Mouse (Mus musculus) stomach, embryonic 14.5 days (tissue): ENCODE results near the gene Tnip1. TPM values are rescaled to one million over a fixed set of nuclear protein-coding genes. Genes with fewer than 3 reads are reported as not detected.

Source experiments
- ATAC-seq: fragments of 200-750 bp; cut with Nextera tagmentation; 2 replicates; pipeline ENCODE4 v1.8.0; 2017; ENCODE audit warnings: low read depth, moderate TSS enrichment; ENCODE audit not compliant: insufficient number of reproducible peaks, insufficient read depth, low FRiP score
- H3K27ac ChIP-seq: fragments of 300-500 bp; sonication (generic); 2 replicates; pipeline ENCODE4 v1.5.1; 2014; ENCODE audit warnings: mild to moderate bottlenecking, low read length, moderate library complexity, mixed read lengths
- H3K27me3 ChIP-seq: fragments of 300-500 bp; sonication (generic); 2 replicates; pipeline ENCODE4 v1.6.1; 2014; ENCODE audit warnings: low read length, control low read depth, mixed read lengths; ENCODE audit not compliant: control insufficient read depth, insufficient read depth
- H3K36me3 ChIP-seq: fragments of 300-500 bp; sonication (generic); 2 replicates; pipeline ENCODE4 v1.6.1; 2014; ENCODE audit warnings: mild to moderate bottlenecking, control low read depth, low read length, moderate library complexity, mixed read lengths; ENCODE audit not compliant: control insufficient read depth, insufficient read depth
- H3K4me1 ChIP-seq: fragments of 300-500 bp; sonication (generic); 2 replicates; pipeline ENCODE4 v1.6.1; 2014; ENCODE audit warnings: low read length, control low read depth, mixed read lengths; ENCODE audit not compliant: control insufficient read depth, insufficient read depth
- H3K4me2 ChIP-seq: fragments of 300-500 bp; sonication (generic); replicated peaks from 2 replicates; pipeline ENCODE4 v1.6.1; 2014; ENCODE audit warnings: low read depth, low read length, control low read depth
- H3K4me3 ChIP-seq: fragments of 300-500 bp; sonication (generic); 2 replicates; pipeline ENCODE4 v1.5.1; 2014; ENCODE audit warnings: low read depth, low read length, control low read depth
- H3K9ac ChIP-seq: fragments of 300-500 bp; sonication (generic); replicated peaks from 2 replicates; pipeline ENCODE4 v1.6.1; 2014; ENCODE audit warnings: low read depth, mild to moderate bottlenecking, control low read depth, low read length, moderate library complexity, mixed read lengths
- H3K9me3 ChIP-seq: fragments of 300-500 bp; sonication (generic); 2 replicates; pipeline ENCODE4 v1.6.1; 2016; ENCODE audit warnings: low read depth, low read length, control low read depth; ENCODE audit not compliant: control insufficient read depth
- WGBS: fragments of 180-500 bp; shearing (Covaris S2); extraction: QIAGEN DNeasy Blood & Tissue Kit; methylation state at CpG from one replicate; pipeline ENCODE4 v1.1.7; 2014; 5-methylcytosine and 5-hydroxymethylcytosine counted together
- polyA plus RNA-seq: library from polyadenylated mRNA; unstranded; fragments of >200 nt; fragmentation: Nextera tagmentation; extraction: Ambion mirVana; gene quantifications from 2 replicates; pipeline ENCODE4 v1.2.1, GENCODE M21; 2014

Tnip1 gene
- polyA plus RNA-seq, 1 experiment from 2014 or later, result 21.0 TPM

- Histone ChIP-seq H3K27me3 (no peaks in the 10 kb centered on the region), H3K4me2 (no peak overlapping the region), H3K4me3 (no peak overlapping the region), H3K9ac (no peak overlapping the region), H3K36me3 (peaks cover 27% of the 10 kb centered on the region), H3K9me3 (no peaks in the 10 kb centered on the region), H3K4me1 (peaks cover 24% of the 10 kb centered on the region; the same call in 1 of the 2 replicates), H3K27ac (no peak overlapping the region)
- WGBS, result 87% methylated on average over 2 of the region's 2 CpGs
- ATAC-seq, result no peak
Observed at GRCm38 (mm10) chr11:54975756-54976155, 13.0 kb upstream of the Tnip1 start.

- no peak overlapping the region for H3K4me2 ChIP-seq
- 92% methylated on average over 5 of the region's 5 CpGs for WGBS
- no peak for ATAC-seq
- H3K36me3 ChIP-seq, result peaks cover 24% of the 10 kb centered on the region
- peaks cover 24% of the 10 kb centered on the region; the same call in 1 of the 2 replicates for H3K4me1 ChIP-seq
- no peak overlapping the region for H3K9ac ChIP-seq
- H3K27ac ChIP-seq, result no peak overlapping the region
- H3K27me3 ChIP-seq, result no peaks in the 10 kb centered on the region
- no peaks in the 10 kb centered on the region for H3K9me3 ChIP-seq
- H3K4me3 ChIP-seq, result no peak overlapping the region
Observed at GRCm38 (mm10) chr11:54975340-54975739, 12.6 kb upstream of the Tnip1 start.

- no peak for ATAC-seq
- Histone ChIP-seq H3K4me2 (no peak overlapping the region), H3K9ac (no peak overlapping the region), H3K4me3 (no peak overlapping the region), H3K36me3 (peaks cover 17% of the 10 kb centered on the region), H3K9me3 (no peaks in the 10 kb centered on the region), H3K27me3 (no peaks in the 10 kb centered on the region), H3K4me1 (peaks cover 24% of the 10 kb centered on the region; the same call in 1 of the 2 replicates), H3K27ac (no peak overlapping the region)
- WGBS, result 85% methylated on average over 4 of the region's 4 CpGs
Observed at GRCm38 (mm10) chr11:54974639-54975038, 11.9 kb upstream of the Tnip1 start.

GRCm38 (mm10) chr11:54973481-54974212 is 10.9 kb upstream of the Tnip1 start:
- Histone ChIP-seq H3K36me3 (peaks cover 8% of the 10 kb centered on the region; the same call in 1 of the 2 replicates), H3K4me2 (no peak overlapping the region), H3K9me3 (no peaks in the 10 kb centered on the region), H3K4me1 (peaks cover 24% of the 10 kb centered on the region; the same call in 1 of the 2 replicates), H3K9ac (no peak overlapping the region), H3K27ac (no peak overlapping the region), H3K4me3 (no peak overlapping the region), H3K27me3 (no peaks in the 10 kb centered on the region)
- peak; percentile 65; the same call in 1 of the 2 replicates for ATAC-seq
- WGBS, result 49% methylated on average over 8 of the region's 8 CpGs

GRCm38 (mm10) chr11:54972789-54973188 is 10.1 kb upstream of the Tnip1 start:
- no peak overlapping the region for H3K4me3 ChIP-seq
- H3K27me3 ChIP-seq, result no peaks in the 10 kb centered on the region
- peak overlapping the region; percentile 21; the same call in 1 of the 2 replicates for H3K27ac ChIP-seq
- peaks cover 18% of the 10 kb centered on the region; the same call in 1 of the 2 replicates for H3K4me1 ChIP-seq
- H3K4me2 ChIP-seq, result no peak overlapping the region
- H3K9me3 ChIP-seq, result no peaks in the 10 kb centered on the region
- H3K9ac ChIP-seq, result no peak overlapping the region
- ATAC-seq, result no peak
- no peaks in the 10 kb centered on the region for H3K36me3 ChIP-seq
- 62% methylated on average over 6 of the region's 6 CpGs for WGBS

GRCm38 (mm10) chr11:54972049-54972723 is 9.5 kb upstream of the Tnip1 start:
- Histone ChIP-seq H3K9me3 (no peaks in the 10 kb centered on the region), H3K27ac (no peak overlapping the region), H3K4me1 (peaks cover 16% of the 10 kb centered on the region; the same call in 1 of the 2 replicates), H3K27me3 (no peaks in the 10 kb centered on the region), H3K9ac (no peak overlapping the region), H3K4me2 (no peak overlapping the region), H3K4me3 (no peak overlapping the region), H3K36me3 (no peaks in the 10 kb centered on the region)
- 39% methylated on average over 4 of the region's 4 CpGs for WGBS
- no peak for ATAC-seq

- H3K27ac ChIP-seq, result no peak overlapping the region
- H3K9ac ChIP-seq, result no peak overlapping the region
- no peaks in the 10 kb centered on the region for H3K36me3 ChIP-seq
- WGBS, result 67% methylated on average over 8 of the region's 8 CpGs
- peaks cover 13% of the 10 kb centered on the region; the same call in 1 of the 2 replicates for H3K4me1 ChIP-seq
- H3K4me2 ChIP-seq, result no peak overlapping the region
- no peak for ATAC-seq
- no peaks in the 10 kb centered on the region for H3K27me3 ChIP-seq
- H3K4me3 ChIP-seq, result no peak overlapping the region
- no peaks in the 10 kb centered on the region for H3K9me3 ChIP-seq
Observed at GRCm38 (mm10) chr11:54971365-54972048, 8.8 kb upstream of the Tnip1 start.

- Histone ChIP-seq H3K9ac (no peak overlapping the region), H3K4me3 (no peak overlapping the region), H3K4me1 (peaks cover 12% of the 10 kb centered on the region; the same call in 1 of the 2 replicates), H3K27ac (no peak overlapping the region), H3K36me3 (no peaks in the 10 kb centered on the region), H3K27me3 (no peaks in the 10 kb centered on the region), H3K9me3 (no peaks in the 10 kb centered on the region), H3K4me2 (no peak overlapping the region)
- no peak for ATAC-seq
- 80% methylated on average over 6 of the region's 6 CpGs for WGBS
Observed at GRCm38 (mm10) chr11:54965234-54965633, 2.5 kb upstream of the Tnip1 start.
